Mouse (Mus musculus) induced T-regulatory cell, adult 2 months (primary cell): ENCODE results near the gene Sirpa.

Source experiments
- DNase-seq: peaks from one replicate; pipeline ENCODE4 v3.0.0-alpha.2; 2012; ENCODE audit warnings: low read depth

Gene Sirpa

DNA sequence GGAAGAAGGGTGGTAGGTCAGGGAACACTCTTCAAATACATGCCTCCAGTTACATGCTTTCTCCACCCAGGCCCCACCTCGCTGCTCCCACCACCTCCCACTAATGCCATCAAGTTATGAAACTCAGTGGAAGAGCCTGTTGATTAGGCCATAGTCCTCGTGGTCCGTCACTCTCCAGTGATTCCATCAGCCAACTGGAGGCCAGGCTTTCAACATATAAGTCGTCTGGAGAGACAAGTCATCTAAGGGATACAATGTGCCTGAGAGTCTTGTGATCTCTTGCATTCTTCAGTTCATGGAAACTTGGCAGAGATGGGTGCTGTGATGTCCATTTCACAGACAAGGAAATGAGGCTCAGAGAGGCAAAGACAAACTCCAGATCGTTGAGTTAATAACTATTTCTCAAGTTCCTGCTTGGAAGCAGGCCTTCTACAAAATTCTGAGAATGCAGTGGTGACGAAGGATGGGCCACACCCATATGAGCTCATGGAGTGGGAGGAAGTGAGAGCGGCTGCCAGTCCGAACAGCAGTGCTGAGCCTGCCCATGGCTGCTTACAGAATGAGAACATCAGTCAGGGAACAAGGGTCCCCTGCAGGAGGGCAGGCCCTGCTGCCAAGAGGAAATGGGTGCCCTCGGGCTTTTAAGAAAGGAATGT is 40.6 kb downstream of the Sirpa start:
- DNase-seq = no peak

- no peak for DNase-seq
These were observed 41.3 kb downstream of the Sirpa start for GRCm38 (mm10) chr2:129633982-129634381.

GRCm38 (mm10) chr2:129652616-129653015 is 60.0 kb downstream of the Sirpa start:
- DNase-seq = no peak

- no peak for DNase-seq
These were observed 61.0 kb downstream of the Sirpa start for GRCm38 (mm10) chr2:129653632-129654031.

DNA sequence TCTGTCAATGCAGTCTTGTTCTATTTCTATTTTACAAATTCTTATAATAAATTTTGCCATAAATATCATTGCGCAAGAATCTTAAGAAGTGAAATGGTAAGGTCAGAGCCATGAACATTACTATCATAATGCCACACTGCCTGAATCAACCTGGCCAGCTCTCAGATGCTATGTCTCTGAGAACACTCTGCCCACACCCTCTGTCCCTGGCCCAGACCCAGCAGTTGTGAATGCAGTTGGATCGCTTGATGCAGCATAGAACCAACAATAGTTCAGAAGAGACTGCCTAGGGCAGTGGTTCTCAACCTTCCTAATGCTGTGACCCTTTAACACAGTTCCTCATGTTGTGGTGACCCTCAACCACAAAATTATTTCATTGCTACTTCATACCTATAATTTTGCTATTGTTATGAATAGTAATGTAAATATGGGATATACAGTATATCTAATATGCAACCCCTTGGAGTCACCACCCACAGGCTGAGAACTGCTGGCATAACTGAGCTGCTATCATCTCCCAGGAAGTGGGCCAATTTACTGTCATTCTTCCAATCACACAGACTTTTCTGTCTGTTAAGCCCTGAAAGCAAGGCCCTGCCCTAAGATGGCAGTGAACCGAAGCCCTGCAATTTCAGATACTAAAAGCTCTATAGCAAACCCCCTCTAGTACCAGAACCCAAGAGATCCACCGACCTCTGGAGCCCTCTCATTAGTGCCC is 61.8 kb downstream of the Sirpa start:
- no peak for DNase-seq

DNA sequence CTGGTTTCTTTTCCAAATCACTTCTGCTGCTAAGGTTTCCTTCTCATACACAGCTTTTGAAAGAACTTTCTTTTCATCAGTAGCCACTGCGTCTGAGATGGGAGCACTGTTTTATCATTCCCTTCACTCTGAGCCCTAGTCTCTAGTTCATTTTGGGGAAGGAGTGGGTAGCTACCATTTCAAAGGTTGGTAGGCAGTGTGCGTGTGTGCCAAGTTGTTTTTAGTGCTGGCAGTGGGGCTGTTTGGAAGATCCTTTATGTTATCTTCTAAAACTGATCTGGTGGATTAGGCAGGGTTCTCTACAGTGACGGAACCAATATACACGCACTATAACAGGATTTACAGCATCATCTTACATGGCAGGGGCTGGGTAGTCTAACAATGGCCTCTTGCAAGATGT is 62.4 kb downstream of the Sirpa start:
- DNase-seq = no peak

DNA sequence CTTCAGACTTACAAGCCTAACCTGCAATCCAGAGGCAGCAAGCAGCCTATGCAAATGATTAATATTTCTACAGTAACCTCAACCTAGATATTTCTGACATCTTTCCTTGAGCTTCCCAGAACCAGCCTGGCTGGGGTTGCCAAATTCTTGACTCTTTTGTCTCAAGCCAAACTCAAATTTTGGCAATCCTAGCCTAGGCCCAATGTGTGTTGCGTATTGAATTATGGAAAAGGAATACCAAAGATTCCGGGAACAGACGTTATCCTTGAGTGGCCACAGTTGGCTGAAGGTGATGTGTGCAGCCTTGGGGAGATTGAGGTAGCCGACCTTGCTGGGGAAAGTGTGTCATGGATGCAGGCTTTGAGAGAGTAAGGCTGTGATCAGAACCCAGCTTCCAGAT is 66.2 kb downstream of the Sirpa start:
- no peak for DNase-seq

- no peak for DNase-seq
These were observed 67.4 kb downstream of the Sirpa start for GRCm38 (mm10) chr2:129660020-129660419.

GRCm38 (mm10) chr2:129662484-129662883 is 69.8 kb downstream of the Sirpa start:
- DNase-seq = no peak

GRCm38 (mm10) chr2:129671911-129672310 is 79.3 kb downstream of the Sirpa start:
- DNase-seq = no peak

DNA sequence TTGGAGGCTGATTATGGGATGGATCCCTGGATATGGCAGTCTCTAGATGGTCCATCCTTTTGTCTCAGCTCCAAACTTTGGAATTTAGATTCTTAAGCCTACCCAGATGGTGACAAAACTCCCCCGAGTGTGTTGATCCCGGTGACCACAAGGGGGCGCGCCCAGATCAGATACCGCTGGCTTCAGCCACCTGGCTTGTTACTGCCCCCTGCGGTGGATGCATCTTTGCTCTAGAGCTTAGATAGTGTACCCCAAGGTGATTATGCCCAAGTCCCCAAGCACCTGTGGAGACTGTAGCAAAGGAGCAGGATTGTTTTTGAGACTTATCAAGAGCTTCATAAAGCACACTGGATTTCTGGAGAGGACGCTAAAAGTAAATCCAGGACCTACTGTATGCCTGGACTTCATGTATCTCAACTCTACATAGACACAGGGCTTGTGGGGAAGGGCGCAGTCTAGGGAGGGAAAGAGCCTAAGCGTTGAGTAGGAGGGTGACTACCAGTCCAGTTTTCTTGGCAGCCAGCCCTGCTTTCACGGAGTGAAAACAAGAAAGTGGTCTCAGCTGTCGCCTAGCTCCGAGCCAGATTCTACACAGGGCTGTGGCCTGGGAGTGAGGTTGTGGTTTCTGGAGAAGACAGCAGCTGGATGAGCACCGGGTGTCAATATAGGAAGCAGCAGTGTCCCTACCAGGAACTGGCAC is 82.5 kb downstream of the Sirpa start:
- peak; percentile 79 for DNase-seq

- no peak for DNase-seq
These were observed 85.0 kb downstream of the Sirpa start for GRCm38 (mm10) chr2:129677664-129678063.

DNA sequence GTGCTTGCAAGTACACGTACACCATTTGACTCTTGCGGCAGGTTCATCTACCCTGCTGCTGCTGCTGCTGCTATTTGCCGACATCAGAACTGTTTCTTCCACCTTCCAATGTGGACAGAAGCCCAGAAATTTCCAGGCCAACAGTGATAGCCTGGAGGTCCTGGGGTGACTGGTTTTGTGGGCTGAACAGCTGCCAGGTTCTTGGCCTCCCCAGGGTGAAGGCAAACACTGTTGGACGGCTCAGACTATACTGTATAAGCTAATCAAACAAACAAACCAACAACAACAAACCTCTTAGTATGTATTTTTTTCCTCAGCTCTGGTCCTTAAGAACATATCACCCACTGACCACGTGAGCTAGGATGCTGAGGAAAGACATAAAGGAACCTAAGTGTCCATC is 86.4 kb downstream of the Sirpa start:
- no peak for DNase-seq

DNA sequence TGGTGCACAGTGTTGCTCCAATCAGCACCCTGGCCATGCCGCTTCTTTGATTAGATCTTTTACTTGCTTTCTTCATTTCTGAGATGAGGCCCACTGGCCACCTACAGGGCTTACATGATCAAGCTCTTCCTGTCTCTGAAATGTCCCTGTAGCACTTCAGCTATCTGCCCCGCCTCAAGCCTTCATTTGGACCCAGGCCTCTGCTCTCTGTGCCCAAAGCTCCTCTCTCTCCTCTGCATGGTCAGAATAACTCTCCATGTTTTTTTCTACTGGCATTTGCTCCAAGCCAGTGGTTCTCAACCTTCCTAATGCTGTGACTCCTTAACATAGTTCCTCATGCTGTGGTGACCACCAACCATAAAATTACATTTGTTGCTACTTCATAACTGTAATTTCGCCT is 87.6 kb downstream of the Sirpa start:
- no peak for DNase-seq
